Mouse (Mus musculus) T-cell, adult 2 months (primary cell): ENCODE measurements around the gene Relb.

Source experiments
- DNase-seq: peaks from one replicate; pipeline ENCODE4 v3.0.0; 2022; ENCODE audit warnings: low spot score

The Relb gene

DNA sequence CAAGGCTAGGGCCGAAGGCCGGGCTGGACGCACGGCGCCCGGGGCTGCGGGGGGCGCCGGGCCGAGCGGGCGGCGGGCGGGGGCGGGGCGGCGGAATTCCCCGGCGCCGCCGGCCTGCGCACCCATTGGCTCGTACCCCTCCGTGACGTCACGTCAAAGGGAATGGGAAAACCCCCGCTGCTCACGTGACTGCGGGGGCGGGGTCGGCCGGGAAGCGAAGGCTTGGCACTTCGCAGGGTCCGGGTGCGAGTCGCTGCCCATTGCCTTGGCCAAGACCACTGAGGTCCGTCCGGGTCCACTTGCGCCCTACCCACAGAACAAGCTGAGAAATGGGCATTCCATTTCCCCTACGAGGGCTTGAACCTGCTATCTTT is at the start of gene Relb:
Gene Relb, minus strand, starts transcription at position 78 of the 374 bp plus-strand sequence.
- peak; percentile 90 for DNase-seq

DNA sequence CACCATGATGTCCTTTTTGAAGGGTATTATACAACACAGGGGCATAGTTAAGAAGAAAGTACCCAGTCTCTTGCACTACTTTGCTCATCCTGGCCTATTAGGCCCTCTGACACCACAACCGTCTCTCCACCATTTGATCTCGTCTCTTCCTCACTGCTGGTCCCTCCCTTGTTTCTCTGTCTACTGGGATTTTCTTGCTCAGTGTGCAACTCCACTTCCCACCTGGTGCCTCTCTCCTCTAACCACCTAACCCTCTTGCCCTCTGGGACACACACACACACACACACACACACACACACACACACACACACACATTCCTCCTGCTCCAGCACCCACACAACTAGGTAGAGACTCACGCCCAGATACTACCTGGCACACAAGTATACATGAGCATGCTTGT is 49.7 kb upstream of the Relb start:
- DNase-seq, result no peak

DNA sequence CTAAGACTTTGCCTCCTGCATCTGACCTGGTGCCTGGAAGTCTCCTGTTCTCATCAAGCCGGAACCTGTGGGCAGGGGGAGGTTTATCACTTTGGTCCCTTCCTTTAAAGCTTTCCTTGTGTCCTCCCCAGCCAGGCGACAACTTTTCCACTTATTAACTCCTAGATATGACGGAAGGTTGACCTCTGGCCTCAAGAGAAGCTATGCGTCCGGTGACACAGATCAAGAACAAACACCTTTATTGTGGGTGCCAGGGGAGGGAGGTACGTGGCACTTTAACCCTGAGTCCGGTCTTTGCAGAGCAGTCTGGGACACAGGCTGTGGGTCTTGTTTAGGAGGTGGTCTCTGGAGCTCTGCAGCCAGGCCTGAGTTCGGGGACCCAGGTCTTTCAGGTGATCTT is 48.6 kb upstream of the Relb start, which contains the start of gene Apoc2:
Gene Apoc2, minus strand, starts transcription at position 70 of the 400 bp plus-strand sequence.
- DNase-seq, result no peak

DNA sequence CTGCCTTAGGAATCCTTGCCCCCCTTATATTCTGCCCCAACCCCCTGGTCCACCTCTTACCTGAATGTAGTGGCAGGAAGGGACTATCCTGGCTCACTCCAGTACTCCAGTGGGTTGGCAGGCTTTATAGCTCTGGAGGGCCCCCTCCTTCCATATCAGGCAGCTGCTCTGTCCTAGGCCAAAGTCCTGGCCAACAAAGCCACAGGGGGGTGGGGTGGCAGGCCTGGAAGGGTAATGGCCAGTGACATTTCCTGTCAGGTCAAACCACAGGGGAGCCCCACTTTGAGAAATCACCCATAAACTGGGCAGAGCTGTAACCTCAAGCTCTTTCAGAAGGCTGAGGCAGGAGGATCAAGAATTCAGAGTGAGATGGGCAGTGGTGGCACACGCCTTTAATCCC is 47.4 kb upstream of the Relb start:
- no peak for DNase-seq

DNA sequence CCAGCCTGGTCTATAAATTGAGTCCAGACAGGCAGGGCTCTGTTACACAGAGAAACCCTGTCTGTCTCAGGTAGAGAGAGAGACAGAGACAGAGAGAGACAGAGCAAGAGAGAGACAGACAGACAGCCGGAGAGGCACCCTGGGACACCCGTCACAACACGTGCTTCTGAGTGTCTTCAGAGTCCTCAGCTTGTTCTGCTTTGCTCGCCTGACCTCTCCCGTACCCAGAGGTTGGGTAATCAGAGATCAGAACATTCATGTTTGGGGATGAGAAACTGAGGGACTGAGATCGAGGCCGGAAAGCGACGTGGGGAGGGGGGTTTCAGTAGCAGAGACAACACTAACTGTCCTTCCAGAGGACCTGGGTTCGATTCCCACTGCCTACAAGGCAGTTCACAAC is 46.6 kb upstream of the Relb start:
- no peak for DNase-seq

DNA sequence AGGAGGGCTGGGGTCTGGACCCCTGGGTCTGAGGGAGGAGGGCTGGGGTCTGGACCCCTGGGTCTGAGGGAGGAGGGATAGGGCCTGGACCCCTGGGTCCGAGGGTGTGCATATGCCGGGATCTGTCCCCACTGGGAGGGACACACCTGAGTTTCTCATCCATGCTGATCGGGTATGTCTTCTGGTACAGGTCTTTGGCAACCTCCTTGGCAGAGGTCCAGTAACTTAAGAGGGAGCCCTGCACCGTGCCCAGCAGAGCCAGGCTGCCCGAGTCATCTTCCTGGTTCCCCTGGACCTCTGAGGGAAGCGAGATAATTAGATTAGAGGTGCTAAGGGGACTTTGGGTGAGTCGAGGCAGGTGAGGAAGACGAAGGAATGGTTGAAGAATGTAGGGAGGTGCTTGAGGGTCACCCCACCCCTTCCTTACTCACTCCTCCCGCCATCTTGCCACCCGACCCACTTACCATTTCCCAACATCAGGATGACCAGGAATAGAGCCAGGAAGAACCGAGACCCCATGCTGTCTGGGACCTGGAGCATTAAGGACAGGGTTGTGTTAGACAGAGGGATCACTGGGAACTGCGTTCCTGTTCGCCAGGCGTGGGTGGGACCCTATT is 44.0 kb upstream of the Relb start:
- no peak for DNase-seq

DNA sequence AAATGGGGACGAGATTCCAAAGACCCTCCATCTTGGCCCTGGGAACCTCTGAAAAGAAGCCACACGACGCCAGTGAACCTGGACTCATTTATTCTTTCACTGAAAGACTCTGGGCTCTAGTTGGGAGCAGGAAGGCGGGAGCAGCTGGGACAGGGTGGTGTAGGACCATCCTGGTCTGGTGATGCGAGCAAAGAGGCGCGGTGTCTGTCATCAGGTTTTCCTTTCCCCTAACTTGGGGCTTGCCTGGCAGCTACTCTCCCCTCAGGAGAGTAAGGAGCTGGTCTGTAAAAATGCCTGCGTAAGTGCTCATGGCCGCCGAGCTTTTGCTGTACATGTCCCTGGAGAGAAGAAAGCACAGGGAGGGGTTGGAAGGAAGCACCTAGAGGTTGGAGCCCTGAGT is 42.3 kb upstream of the Relb start:
- no peak for DNase-seq

DNA sequence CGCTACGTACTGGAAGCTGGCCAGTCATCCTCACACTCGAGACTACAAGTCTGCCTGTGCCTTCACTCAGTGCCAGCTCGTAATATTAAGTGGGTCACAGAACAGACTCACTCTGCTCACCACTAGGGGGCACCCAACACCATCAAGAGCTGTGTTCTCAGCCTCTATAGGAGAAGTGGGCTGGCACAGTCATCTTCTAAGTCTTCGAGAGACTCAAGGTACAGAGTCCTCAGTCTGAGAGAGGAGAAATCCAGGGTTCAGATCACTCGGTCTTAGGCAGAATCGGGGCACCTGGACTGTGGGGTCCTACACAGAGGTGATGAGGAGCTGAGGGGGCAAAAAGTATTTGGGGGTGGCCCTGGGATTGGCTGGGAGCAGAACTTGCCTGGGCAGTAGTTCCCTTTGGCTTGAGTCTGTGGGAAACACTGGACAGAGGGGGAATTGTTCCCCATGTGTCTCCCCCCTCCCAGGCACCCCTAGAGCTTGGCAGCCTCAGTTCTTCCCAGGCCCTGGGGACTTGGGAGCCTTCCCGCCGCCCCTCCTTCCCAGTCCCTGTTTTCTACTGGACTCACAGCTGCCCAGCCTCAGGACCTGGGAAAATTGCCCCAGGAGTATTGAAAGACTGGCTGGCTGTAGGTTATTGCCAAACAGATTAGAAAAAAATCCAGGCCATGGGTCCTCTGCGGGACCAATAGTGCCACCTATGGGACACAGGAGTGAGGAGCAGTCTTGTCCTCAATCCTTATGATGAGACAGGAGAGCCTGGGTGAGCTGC is 39.9 kb upstream of the Relb start:
- DNase-seq, result peak; percentile 87

DNA sequence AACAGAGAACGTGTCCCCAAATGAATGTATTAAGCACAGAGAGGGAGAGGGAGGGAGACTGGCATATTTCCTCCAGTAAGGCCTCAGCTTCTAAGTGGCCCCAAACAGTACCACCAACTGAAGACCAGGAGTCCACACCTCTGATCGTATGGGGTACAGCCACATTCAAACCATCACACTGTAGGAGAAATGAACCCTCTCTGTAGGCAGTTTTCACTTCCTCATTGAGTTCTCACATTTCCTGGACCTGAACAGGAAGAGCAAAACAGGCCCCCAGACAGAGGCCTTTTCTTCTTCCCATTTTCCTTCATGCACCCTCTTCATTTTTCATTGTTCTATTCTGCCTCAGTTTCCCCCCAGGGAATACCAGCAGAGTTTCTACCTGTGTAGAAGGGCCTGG is 38.2 kb upstream of the Relb start:
- DNase-seq, result no peak

DNA sequence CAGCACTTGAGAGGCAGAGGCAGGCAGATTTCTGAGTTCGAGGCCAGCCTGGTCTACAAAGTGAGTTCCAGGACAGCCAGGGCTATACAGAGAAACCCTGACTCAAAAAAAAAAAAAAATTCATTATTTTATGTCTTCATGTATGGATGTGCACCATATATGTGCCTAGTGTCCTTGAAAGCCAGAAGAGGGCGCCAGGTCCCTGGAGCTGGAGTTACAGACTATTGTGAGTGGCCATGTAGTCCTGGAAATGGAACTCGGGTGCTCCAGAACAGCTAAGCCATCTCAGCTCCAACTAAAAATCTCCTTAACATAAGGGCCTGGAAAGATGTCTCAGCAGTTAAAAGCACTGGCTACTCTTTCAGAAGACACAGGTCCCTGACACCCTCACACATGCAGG is 37.5 kb upstream of the Relb start:
- DNase-seq, result no peak

DNA sequence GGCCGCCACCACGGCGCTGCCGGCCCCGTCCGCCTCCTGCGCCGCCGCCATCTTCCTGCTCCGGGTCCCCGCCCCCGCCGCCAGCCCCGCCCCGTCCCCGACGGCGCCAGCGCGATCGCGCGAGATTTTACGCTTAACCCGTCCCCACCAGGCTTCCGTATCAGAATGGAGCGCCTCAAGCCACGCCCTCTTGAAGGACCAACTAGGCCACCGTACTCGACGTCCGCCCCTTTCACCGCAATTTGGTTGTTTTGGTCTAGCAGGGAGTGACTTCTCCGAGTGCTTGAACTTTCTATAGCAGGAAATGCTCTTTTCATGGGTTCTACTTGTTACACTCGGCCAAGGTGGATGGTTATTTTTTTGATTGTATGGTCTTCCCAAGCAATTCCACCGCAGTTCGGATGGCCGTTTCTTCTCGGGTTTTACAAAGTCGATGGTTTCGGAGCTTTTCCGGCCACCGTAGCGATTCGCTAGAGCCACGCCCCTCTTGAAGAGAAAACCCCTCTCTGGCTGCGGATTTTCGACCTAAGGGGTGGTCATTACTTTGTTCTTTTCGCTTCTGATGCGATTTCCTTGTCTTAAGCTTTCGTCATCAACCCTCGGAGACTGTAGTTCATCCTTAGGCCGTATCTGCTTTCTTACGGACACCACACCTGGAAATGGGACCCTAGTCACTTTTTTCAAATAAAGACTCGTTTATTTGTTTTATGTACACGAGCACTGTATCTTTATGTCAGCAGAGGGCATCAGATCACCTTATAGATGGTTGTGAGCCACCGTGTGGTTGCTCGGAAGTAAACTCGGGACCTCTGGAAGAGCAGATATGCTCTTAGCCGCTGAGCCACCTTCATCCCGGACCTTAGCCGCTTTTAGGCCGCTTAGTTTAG is 36.0 kb upstream of the Relb start, which contains the start of gene Clptm1:
Gene Clptm1, minus strand, starts transcription at position 79 of the 887 bp plus-strand sequence.
- peak; percentile 97 for DNase-seq

DNA sequence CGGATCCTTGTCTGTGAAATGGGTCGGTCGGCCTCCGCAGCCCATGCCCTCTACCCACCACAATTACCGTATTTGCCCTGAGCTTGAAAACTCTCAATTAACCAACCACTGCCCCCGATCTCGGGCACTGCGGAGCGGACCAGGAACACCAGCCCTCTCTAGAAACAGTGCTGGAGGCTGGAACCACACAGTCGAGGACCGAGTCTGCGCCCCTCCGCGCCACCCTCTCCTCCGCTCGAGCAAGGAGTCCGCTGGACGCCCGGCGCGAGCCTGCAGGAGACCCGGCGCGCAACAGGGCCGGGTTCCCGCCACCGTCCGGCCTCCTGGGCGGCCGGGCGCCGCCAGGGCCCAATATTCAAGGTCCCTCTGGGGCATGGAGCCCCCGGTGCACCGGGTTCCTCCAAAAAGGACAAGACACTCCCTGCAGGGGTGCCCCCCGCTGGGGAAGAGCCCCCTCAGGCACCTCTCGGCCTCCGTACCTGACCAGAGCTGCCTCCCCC is 35.3 kb upstream of the Relb start:
- no peak for DNase-seq

DNA sequence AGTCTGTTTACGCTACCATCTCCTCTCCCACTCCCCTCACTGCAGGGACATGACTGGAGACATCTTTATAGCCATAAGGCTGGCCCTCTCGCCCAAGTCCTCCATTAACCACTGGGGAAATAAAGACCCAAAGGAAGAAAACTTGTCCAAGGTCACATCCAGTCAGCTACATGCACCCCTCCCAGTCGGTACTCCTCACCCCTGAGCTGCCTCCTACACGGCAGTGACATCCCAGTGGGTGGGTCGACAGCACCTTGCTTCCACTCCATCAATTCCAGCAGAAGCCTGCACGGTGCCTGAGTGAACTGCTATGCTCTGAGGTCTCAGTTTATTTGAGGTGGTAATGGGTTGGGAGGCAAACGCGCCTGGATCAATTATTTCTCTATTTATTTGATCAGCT is 34.7 kb upstream of the Relb start:
- DNase-seq, result no peak

DNA sequence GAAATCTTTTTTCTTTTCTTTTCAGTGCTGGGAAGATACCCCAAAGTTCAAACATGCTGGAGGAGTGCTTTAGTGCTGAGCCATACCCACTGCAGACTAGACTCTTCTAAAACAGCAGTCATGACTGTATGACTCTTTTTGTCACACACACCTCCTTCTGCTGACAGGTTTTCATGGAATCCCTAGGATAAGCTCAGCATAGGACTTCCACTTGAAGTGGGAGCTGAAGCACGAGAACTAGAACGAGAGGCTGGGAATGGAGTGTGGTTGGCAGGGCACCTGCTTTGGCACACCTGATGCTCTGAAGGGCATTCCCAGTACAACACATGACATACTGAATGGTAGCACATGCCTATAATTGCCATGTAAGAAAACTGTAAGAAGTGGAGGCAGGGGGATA is 23.4 kb upstream of the Relb start:
- no peak for DNase-seq

DNA sequence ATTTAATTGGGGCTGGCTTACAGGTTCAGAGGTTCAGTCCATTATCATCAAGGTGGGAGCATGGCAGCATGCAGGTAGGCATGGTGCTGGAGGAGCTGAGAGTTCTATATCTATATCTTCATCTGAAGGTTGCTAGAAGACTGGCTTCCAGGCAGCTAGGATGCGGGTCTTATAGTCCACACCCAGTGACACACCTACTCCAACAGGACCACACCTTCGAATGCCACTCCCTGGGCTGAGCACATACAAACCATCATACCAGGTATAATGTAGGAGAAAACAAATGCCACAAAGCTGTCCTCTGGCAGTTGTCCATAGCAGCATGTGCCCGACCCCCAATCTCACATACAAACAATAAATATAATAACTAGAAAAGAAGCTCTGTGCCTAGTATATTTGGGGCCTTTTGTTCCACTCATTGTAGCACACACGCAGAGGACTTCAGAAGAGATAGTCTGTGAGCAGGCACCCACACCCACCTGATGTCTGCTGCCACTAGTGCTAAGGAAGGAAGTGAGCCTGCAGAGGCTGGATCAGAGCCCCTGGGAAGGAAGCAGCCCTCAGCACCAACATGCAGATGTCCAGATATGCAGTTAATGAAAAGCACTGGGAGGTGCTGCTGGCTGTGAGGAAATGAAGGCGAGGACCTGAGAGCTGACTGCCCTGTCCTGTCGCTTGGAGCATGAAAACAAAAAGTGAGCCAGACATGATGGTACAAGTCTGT is 22.0 kb upstream of the Relb start:
- no peak for DNase-seq

DNA sequence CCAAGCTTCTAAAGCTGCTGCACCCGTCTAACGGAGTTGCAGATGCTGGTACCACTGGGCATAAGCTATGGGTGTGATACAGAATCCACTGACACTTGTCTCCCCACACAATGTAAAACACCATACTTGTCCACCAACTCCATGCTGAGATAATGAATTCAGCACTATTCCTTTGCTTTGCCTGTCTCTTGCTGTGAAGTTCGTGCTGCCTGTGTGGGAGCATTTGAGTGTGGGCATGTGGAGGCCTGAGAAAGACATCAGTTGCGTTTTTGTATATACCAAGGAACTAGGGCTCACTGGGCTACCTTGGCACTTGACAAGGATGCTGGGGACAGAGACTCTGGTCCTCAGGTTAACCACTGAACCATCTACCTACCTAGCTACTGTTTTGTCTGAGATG is 12.0 kb upstream of the Relb start:
- no peak for DNase-seq

DNA sequence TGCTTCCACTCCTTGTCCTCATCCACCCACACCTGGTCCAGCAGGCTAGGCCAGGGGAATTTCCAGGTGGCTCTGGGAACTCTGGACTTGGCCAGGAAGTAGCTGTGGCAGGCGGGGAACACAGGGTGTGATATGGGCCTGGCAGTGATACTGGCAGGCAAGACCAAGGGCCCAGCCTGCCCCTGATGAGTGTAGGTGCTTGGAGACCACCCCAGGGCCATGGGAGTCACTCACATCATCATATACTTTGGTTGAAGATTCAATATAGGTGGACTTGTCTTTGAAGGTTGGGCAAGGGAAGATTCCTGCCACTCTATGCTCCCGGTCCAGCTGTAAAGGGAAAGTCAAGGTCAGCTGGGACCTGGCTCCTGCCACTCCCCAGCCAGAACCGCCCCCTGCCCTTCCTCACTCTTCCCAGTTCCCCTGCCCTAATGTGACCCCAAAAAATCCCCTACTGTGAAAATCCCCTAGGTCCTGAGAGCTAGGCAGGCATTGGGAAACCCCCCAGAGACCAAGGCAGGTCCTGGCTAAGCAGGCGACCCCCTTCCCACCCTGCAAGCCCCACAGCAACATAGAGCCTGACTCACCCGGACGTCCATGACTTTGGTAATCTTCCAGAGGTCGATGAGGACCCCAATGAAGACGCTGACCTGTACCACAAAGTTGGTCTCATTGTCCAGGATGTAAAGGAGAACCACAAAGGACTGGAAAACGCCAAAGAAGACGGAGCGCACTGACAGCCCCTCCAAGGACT is 6.0 kb upstream of the Relb start:
- DNase-seq, result no peak

DNA sequence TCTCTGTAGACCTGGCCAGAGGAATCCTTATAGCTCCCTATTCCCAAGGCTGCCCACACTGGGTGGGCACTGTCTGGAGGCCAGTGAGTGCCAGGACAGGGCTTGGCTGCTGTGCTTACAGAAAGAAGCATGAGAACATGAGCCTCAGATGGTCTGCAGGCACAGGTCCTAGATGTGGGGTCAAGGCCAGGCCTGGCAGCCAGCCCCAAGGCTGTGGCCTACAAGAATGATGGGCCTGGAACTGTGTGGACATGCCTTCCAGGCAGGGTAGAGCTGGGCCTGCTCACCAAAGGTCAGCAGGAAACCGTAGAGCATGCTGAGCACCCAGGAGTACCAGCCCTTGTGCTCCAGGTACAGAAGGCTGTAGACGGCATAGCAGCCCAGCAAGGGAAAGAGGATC is 5.4 kb upstream of the Relb start:
- no peak for DNase-seq

DNA sequence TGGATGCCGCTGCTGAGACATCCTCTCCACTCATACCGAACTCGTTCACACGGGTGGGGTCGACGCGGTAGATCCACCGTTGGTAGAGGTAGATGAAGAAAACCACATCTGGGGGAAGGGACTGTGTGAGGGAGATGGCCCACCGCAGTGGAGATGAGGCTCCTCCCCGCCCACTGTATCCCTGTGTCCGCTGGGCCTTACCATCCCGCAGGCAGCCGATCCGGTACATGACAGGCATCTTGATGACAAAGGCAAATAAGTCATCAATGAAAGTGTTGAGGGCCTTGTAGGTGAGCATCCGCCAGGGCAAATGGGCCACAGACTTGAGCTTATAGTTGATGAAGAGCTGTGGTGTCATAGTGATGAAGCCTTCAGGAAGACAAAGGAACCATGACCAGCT is 4.6 kb upstream of the Relb start:
- DNase-seq, result no peak

DNA sequence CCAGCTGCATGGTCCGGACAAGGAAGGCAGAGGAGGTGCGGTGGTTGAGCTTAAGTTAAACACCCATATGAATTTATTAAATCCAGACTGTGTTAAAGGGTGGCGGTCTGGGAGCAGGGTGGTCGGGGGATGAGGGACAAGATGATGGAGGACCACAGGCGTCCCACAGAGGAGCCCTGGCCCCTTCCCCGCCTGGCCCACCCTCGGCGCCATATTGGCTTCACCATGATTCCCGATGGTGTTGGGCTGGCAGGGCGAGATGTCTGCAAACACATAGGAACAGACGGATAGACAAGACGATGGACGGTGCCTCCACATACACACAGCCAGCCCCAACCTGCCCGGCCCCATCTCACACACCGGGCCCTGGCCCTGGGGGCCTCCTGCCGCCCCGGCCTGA is 4.0 kb upstream of the Relb start:
- no peak for DNase-seq

DNA sequence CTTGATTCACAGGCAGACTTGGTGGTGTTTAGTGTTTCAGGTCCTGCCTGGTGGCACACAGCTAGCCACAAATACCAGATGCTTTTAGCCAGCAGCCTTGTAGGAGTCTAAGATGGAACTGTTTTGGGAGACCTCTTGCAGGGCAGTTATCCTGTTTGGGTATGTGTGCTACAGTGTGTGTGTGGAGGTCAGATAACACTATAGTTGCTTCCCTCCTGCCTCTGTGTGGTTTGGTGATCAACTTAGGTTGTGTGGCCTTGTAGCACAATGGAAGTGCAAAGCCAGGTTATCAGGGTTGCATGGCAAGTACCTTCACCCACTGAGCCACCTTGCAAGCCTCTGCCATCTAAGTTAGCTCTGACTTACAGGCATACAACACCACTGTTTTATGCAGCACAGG is 3.5 kb upstream of the Relb start:
- DNase-seq, result no peak
